Mouse (Mus musculus): ENCODE data around the gene Kcnq1. TPM values are rescaled to one million over a fixed set of nuclear protein-coding genes. Genes with fewer than 3 reads are reported as not detected.

The Kcnq1 gene
- total and polyA plus RNA-seq, 3 experiments: not detected

GRCm38 (mm10) chr7:143189965-143190722 lies 84.0 kb downstream of the Kcnq1 start:
- no peaks in the 10 kb centered on the region for H3K79me2 ChIP-seq (replicated peaks; ENCODE audit: control insufficient read depth, extremely low read depth, insufficient read depth, poor library complexity, severe bottlenecking)
- peaks cover 93% of the 10 kb centered on the region for H3K27me3 ChIP-seq (replicated peaks)
- H3K4me3 ChIP-seq (replicated peaks in 1 of 3; ENCODE audit: low read depth in 2 of 3, low read length in 2 of 3, poor library complexity in 1 of 3): no peak overlapping the region
- H3K9me3 ChIP-seq (replicated peaks; ENCODE audit: low read length): no peaks in the 10 kb centered on the region
- no peak overlapping the region for H3K27ac ChIP-seq (ENCODE audit: insufficient read depth, low read depth)
- TF ChIP-seq MAFK (IDR thresholded peaks at IDR 0.05; ENCODE audit: insufficient replicate concordance, low read length) (no peak), E2F4 (IDR thresholded peaks at IDR 0.05; ENCODE audit: insufficient replicate concordance, low read depth, low read length) (no peak), TCF12 (IDR thresholded peaks at IDR 0.05; ENCODE audit: low read depth, low read length) (no peak), POLR2AphosphoS2 (IDR thresholded peaks at IDR 0.05; ENCODE audit: low read depth, low read length) (no peak), JUN (IDR thresholded peaks at IDR 0.05; ENCODE audit: insufficient read depth, low read depth, low read length) (no peak), MYC (IDR thresholded peaks at IDR 0.05; ENCODE audit: low read depth, low read length) (no peak), MEF2A (IDR thresholded peaks at IDR 0.05; ENCODE audit: borderline replicate concordance, low read depth, low read length) (no peak), ZKSCAN1 (IDR thresholded peaks at IDR 0.05; ENCODE audit: borderline replicate concordance, low read depth, low read length) (no peak), CTCF (conservative IDR thresholded peaks at IDR 0.05 in 1 of 2, IDR thresholded peaks at IDR 0.05 in 1 of 2; ENCODE audit: low read depth in 2 of 2, low read length in 2 of 2) (no peak), ZNF384 (IDR thresholded peaks at IDR 0.05; ENCODE audit: low read depth, low read length) (no peak), NELFE (IDR thresholded peaks at IDR 0.05; ENCODE audit: low read depth, low read length) (no peak), MXI1 (IDR thresholded peaks at IDR 0.05; ENCODE audit: low read depth, low read length) (no peak), JUND (conservative IDR thresholded peaks at IDR 0.05; ENCODE audit: low read depth, low read length) (no peak), HCFC1 (IDR thresholded peaks at IDR 0.05; ENCODE audit: low read depth, low read length) (no peak), USF2 (conservative IDR thresholded peaks at IDR 0.05; ENCODE audit: low read depth, low read length) (no peak), UBTF (IDR thresholded peaks at IDR 0.05; ENCODE audit: low read depth, low read length) (no peak), ETS1 (conservative IDR thresholded peaks at IDR 0.05; ENCODE audit: low read depth, low read length) (no peak), ZMIZ1 (IDR thresholded peaks at IDR 0.05; ENCODE audit: low read depth, low read length) (no peak), ZC3H11A (IDR thresholded peaks at IDR 0.05; ENCODE audit: low read depth, low read length) (no peak)
- H3K9ac ChIP-seq (ENCODE audit: insufficient read depth, low read depth): no peak overlapping the region
- in situ Hi-C loops (cut with MboI; ENCODE audit: low pct_ligation_motif_present, low pct_unique_long_range_greater_than_20kb, low sequenced_read_pairs) (no loop called here), dilution Hi-C loops (cut with MboI; ENCODE audit: extremely low pct_ligation_motif_present, extremely low pct_unique_long_range_greater_than_20kb, low sequenced_read_pairs) (no loop called here)
- H3K4me2 ChIP-seq (ENCODE audit: insufficient read depth, low read depth, poor library complexity, severe bottlenecking): no peak overlapping the region
- no peaks in the 10 kb centered on the region for H3K4me1 ChIP-seq (ENCODE audit: control insufficient read depth in 1 of 2, insufficient read depth in 2 of 2)
- no peak for DNase-seq (ENCODE audit: extremely low read depth)
- no peaks in the 10 kb centered on the region for H3K36me3 ChIP-seq (replicated peaks in 1 of 2; ENCODE audit: control insufficient read depth in 1 of 2, insufficient read depth in 1 of 2, low read length in 1 of 2)

GRCm38 (mm10) chr7:143190911-143191310 lies 84.7 kb downstream of the Kcnq1 start:
- in situ Hi-C loops (cut with MboI; ENCODE audit: low pct_ligation_motif_present, low pct_unique_long_range_greater_than_20kb, low sequenced_read_pairs): no loop called here
- Histone ChIP-seq H3K4me3 (replicated peaks in 1 of 3; ENCODE audit: low read depth in 2 of 3, low read length in 2 of 3, poor library complexity in 1 of 3) (no peak overlapping the region), H3K27me3 (replicated peaks) (peaks cover 93% of the 10 kb centered on the region), H3K4me2 (ENCODE audit: insufficient read depth, low read depth, poor library complexity, severe bottlenecking) (no peak overlapping the region), H3K9ac (ENCODE audit: insufficient read depth, low read depth) (no peak overlapping the region), H3K4me1 (ENCODE audit: control insufficient read depth in 1 of 2, insufficient read depth in 2 of 2) (no peaks in the 10 kb centered on the region), H3K79me2 (replicated peaks; ENCODE audit: control insufficient read depth, extremely low read depth, insufficient read depth, poor library complexity, severe bottlenecking) (no peaks in the 10 kb centered on the region), H3K36me3 (replicated peaks in 1 of 2; ENCODE audit: control insufficient read depth in 1 of 2, insufficient read depth in 1 of 2, low read length in 1 of 2) (no peaks in the 10 kb centered on the region), H3K9me3 (replicated peaks; ENCODE audit: low read length) (no peaks in the 10 kb centered on the region), H3K27ac (ENCODE audit: insufficient read depth, low read depth) (no peak overlapping the region)
- TF ChIP-seq EP300 (IDR thresholded peaks at IDR 0.05; ENCODE audit: low read length): no peak
- no peak for TF ChIP-seq USF2 (conservative IDR thresholded peaks at IDR 0.05; ENCODE audit: low read depth, low read length)
- no peak for TF ChIP-seq ZC3H11A (IDR thresholded peaks at IDR 0.05; ENCODE audit: low read depth, low read length)
- TF ChIP-seq ETS1 (conservative IDR thresholded peaks at IDR 0.05; ENCODE audit: low read depth, low read length): no peak
- no peak for TF ChIP-seq BHLHE40 (IDR thresholded peaks at IDR 0.05; ENCODE audit: low read depth, low read length)
- no peak for TF ChIP-seq SIN3A (IDR thresholded peaks at IDR 0.05; ENCODE audit: low read length)
- no peak for TF ChIP-seq TCF12 (IDR thresholded peaks at IDR 0.05; ENCODE audit: low read depth, low read length)
- TF ChIP-seq MAFK (IDR thresholded peaks at IDR 0.05; ENCODE audit: insufficient replicate concordance, low read length): no peak
- no peak for TF ChIP-seq PAX5 (IDR thresholded peaks at IDR 0.05; ENCODE audit: low read length)
- TF ChIP-seq ZMIZ1 (IDR thresholded peaks at IDR 0.05; ENCODE audit: low read depth, low read length): no peak
- dilution Hi-C loops (cut with MboI; ENCODE audit: extremely low pct_ligation_motif_present, extremely low pct_unique_long_range_greater_than_20kb, low sequenced_read_pairs): no loop called here
- DNase-seq (ENCODE audit: extremely low read depth): no peak
